Mouse (Mus musculus) thymus, postnatal 14 days (tissue): Measurements from ENCODE around the gene Chmp1a.
"Not testable (repeated sequence)": the region's sequence is repeated elsewhere in the genome, so short reads cannot be mapped to it uniquely, and the experiment has no call there.

Experiments
- DNase-seq: peaks from one replicate; pipeline ENCODE4 v3.0.0; 2021

Gene Chmp1a

DNA sequence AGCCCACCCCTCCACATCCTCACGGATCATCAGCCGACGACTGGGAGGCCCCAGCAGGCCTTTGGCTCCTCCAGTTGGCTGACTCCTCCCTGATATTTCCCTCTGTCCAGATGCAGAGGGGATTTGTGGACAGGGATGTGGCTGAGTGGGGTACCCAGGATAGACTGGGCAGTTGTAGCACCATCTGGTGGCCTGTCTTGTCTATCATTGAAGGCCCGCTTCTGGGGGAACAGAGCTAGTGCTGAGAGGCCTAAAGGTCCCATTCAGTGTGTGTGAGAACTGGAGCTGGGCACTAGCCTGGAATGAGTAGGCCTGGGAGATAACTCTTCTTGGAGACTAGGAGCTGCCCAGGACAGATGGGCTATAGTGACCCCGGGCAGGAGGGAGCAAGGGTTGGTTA, 19.2 kb upstream of the Chmp1a start:
- no peak for DNase-seq

DNA sequence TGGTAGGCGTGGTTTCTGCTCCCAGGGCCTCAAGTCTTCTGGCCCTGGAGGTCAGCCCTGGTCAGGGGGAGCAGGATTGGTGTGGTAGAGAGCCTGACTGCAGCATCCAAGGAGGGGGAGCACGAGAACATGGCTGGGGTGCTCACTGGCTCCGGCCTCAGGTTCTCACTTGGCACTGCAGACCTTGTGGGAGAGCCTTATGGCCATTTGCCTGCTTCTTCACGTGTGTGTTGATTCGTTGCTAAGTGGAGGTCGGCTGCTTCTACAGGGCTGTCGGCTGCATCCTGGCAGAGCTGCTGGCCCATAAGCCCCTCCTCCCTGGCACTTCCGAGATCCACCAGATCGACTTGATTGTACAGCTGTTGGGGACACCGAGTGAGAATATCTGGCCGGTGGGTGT, 17.8 kb upstream of the Chmp1a start:
- DNase-seq, result not testable (repeated sequence)

DNA sequence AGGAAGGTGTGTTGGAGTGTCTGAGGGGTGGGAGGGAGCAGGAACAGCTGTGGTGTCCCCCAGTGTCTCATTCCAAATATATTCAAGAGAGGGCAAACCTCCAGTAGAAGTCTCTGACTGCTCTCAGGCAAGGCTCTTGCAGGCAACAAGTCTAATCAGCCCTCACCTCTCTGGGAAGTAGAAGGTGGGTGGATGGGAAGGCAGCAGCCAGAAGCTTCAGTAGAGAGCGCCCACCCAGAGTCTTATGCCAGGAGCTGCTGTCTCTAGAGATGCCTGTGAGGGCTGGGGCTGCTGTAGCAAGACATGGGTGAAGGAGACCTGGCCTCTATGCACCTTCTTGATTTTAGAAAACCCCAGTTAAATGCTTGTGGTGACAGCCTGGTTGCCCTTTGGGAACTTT, 15.9 kb upstream of the Chmp1a start:
- DNase-seq, result no peak

DNA sequence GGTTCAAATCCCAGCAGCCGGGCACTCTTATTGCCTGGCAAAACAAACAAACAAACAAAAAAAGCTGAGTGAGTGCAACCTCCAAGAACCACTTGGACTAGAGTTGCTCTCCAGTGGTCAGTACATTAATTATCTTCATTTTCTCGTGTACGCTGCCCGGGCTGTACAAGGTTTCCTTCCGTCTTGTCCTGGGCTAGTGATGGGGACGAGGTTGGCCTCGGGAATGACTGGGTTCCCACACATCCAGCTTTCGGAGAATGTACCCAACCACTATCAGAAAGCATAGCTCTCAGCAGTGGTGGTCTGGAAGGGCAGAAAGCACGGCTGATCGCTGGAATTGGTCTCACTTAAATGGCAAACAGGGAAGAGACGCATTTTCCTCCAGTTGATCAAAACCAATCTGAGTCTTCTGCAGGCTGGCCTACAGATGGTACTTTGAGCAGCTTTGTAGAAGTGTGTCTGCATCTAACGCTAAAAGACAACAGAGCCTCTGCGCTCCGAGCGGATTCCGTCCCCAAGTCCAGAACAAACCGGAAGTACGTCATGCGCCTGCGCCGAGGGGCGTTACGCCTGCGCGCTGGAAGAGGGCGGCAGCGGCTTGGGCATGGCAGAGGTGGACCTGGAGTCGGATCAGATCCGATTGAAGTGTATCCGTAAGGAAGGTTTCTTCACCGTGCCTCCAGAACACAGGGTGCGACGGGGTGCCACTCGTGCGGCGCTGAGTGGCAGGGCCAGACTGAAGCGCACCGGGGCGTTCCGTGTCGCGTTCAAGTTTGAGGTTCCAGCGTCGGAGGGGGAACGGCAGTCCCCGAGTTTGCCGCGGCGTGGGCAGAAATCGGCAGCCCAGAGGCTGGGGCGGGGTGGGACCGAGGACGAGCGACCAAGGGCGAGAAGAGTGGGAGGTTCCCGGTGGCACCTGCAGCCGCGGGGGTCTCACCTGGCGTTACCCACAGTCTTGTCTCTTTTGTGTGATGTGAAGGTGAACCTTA, 12.0 kb upstream of the Chmp1a start, which contains the start of gene Cdk10:
TSS of gene Cdk10 (plus strand) at position 565 of the 989 bp plus-strand sequence.
- peak; percentile 91 for DNase-seq

DNA sequence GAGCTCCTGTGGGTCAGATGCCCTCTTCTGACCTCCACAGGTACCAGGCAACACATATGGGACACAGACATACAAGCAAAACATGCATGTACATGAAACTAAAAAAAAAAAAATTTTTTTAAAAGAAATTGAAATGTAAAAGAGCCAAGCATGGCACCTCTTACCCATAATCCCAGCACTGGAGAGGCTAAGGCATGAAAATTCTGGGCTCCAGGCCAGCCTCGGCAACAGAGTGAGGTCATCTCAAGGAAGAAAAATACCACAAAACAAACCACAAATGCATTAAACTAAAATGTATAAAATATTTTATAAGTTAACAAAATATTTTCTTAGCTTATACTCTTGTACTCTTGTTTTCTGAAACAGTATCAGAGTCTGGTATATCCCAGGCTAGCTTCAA, 8.4 kb upstream of the Chmp1a start:
- no peak for DNase-seq

DNA sequence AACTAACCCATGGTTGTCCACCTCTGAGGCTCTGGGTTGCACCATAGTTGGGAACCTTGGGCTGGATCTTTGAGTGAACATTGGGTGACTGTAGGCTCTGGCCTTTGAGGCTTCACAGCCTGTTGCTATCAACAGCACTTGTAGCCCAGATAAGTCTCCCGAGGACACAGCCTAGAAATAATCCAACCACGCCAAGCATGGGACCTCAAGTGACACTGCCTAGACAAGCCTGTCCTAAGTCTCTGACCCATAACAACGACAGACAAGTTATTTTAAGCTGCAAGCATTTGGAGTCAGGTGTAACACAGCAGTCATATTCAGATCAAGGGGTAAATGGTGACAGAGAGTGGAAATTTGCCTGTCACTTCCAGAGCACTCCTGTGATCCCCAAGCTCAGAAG, 2.9 kb upstream of the Chmp1a start:
- no peak for DNase-seq

DNA sequence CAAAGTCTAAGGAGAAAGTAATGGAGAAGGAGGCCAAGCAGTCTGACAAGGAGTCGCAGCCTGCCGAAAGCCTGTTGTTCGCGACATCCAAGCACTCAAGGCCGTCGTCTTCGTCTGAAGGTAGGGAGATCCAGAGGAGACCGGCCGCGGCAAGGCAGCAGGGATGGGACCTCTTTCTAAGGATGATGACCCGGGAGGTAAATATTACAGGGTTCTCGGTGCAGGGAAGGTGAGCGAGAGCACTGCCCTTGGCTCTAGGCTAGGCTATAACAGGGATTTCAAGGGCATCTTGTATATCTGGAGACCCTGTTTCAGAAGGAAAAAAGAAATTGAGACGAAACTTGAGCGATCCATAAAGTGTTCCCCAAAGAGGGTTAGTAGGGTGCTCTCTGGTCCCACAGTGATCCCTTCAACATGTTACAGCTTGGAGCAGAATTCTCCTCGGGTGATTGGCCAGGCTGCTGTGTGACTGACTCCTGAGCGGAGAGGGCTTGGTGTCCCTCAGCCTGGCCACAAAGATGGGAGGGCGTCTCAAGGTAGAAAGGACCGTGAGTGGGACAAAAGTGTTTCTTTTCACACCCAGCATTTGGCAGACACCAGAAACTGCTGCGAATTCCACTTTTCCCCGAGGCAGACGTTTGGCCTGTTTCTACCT, 682 bp upstream of the Chmp1a start:
- DNase-seq, result no peak

DNA sequence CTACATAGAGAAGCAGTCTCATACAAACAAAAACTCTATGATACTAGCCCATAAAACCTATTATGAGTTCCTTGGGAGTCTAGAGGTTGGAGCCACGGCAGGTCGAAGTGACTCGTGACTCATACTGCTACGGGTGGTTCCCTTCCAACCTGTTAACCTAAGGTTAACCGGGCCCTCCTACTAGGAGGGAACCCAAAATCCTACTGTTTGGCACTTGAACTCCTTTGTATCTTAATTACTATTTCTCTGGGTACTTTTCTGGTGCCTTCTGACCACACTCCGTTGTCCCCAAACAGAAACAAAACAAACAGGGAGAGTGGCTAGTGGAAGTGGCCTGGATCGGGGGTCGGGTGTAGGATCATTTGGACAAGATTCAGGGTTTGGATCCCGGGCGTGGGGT, 687 bp downstream of the Chmp1a start:
- DNase-seq, result no peak

DNA sequence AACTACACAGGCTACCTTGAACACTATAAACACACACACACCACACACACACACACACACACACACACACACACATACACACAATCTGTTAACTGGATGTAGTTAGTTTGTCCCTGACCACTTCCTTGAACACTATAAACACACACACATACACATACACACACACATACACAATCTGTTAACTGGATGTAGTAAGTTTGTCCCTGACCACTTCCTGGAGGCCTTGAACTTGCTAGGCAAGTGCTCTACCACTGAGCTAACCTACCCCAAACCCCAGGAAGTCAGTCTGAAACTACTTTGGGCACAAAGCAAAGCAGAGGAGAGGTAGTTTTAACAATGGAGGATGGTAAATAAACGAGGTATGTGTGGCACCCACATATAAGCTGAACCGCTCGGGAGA, 9.0 kb downstream of the Chmp1a start:
- no peak for DNase-seq

DNA sequence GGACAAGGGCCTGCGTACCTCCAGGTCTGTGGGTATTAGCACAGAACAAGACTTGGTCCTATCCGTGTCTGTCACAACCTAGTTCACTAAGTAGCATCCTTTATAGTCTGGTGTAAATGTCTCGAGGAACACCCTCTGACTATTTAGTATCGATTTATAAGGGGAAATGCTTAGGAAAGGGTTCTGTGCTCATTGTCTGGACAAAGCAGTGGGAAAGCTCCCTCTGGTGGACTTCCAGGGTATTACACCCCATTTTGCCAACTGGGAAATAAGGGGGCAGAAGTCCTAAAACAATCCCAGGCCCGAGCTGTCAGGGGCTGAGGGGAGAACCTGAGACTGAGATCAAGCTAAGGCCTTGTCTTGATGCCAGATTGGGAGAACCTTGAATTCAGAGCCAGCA, 10.3 kb downstream of the Chmp1a start:
- peak; percentile 69 for DNase-seq

DNA sequence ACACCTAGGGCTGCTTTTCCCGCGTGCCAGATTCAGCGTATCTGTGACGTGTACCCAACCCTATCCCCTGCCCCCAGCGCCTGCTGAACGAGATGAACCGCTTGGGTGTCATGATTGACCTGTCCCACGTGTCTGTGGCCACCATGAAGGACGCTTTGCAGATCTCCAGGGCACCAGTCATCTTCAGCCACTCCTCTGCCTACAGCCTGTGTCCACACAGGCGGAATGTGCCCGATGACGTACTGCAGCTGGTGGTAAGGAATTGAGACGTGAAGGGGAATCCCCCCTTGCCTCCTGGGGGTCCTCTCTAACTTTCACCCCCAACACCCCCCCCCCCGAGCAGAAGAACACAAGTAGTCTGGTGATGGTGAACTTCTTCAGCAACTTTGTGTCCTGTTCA, 12.7 kb downstream of the Chmp1a start:
- no peak for DNase-seq

DNA sequence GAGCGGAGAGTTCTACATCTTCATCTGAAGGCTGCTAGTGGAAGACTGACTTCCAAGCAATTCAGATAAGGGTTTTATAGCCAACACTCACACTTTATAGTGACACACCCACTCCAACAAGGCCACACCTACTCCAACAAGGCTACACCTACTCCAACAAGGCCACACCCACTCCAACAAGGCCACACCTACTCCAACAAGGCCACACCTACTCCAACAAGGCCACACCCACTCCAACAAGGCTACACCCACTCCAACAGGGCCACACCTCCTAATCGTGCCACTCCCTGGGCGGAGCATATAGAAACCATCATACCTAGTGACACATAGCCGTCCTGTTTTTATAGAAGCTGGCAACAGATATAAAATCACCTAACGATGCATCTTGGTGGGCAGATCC, 15.5 kb downstream of the Chmp1a start:
- not testable (repeated sequence) for DNase-seq

DNA sequence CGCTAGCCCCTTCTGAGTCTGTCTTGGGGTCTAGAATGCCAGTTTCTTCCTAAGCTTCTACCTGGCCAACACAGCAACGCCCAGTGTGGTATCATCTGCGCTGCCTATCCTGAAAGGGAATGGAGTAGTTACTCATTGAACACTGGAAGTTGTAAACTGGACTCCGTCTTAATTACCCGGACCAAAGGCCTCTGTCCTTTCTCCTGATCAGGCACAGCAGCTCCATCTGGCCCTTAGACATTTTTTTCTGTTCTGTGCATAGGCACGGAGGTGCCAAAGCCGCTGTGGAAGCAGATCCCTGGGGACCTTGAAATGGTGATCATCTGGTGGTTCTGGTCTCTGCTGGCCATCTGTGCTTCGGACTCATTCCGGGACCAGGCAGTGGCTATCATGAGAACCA, 18.8 kb downstream of the Chmp1a start:
- no peak for DNase-seq

DNA sequence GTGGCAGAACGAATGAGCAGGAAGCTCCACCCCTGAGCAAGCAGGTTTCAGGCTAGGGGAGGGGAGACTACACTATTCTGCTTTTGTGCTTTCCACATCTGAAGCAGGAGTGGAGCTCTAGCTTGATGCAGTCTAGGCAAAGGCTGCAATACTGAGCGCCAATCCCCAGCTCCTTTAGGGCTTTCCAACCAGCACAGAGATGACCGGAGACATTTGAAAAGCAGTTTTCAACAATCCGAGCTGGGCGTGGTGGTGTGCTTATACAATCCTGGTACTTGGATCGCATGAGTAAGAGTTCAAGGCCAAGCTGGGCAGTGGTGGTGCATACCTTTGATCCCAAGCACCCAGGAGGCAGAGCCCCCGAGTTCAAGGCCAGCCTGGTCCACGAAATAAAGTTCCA, 20.7 kb downstream of the Chmp1a start:
- no peak for DNase-seq

DNA sequence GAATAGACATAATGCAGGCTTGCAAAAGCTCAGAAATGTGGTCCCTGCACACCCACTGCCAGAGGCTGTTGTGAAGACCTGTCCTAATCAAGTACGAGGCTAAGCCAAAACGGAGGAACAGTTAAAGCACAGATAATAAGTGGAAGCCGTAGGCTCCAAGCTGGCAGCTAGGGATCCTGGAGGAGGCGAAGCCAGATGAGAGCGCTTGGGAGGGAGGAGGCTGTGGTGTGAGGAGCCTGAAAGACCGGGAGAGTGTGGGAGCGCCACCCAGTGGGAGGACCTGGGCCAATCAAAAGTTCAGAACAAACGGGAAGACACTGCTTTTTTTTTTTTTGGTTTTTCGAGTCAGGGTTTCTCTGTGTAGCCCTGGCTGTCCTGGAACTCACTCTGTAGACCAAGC, 21.9 kb downstream of the Chmp1a start:
- peak; percentile 44 for DNase-seq

DNA sequence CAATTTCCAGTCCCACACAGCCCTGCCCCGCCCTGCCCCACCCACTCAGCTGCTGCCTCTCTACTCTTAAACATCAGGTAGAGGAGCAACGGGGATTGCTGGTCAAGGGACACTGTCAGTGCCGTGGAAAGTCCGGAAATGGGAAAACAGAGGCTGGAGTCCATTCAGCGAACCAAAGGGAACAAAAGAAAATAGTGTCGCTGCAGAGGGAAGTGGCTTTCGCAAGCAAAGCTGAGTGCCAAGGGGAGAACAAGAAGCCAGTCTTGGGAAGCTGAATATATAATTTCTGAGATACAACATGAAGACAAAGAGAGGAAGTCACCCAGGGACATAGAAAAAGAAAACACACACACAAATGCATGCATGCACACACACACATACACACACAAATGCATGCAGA, 23.7 kb downstream of the Chmp1a start:
- DNase-seq, result no peak

DNA sequence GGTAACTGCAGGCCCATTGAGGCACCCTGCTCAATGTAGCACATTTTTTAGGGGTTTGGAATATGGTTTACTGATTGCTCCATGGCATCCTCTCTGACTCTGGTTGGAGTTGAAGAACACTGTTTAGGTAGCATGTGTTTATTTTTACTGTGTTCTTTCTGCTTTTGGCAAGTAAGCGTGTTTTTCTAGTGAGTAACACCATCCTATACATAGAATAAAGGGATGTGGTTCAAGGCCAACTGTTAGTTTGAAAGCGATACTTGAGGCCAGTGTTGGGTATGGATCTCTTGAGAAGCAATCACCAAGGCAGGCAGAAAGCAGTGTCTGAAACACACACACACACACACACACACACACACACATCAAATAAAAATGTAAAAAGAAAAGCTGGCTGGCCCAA, 24.6 kb downstream of the Chmp1a start:
- DNase-seq, result no peak

DNA sequence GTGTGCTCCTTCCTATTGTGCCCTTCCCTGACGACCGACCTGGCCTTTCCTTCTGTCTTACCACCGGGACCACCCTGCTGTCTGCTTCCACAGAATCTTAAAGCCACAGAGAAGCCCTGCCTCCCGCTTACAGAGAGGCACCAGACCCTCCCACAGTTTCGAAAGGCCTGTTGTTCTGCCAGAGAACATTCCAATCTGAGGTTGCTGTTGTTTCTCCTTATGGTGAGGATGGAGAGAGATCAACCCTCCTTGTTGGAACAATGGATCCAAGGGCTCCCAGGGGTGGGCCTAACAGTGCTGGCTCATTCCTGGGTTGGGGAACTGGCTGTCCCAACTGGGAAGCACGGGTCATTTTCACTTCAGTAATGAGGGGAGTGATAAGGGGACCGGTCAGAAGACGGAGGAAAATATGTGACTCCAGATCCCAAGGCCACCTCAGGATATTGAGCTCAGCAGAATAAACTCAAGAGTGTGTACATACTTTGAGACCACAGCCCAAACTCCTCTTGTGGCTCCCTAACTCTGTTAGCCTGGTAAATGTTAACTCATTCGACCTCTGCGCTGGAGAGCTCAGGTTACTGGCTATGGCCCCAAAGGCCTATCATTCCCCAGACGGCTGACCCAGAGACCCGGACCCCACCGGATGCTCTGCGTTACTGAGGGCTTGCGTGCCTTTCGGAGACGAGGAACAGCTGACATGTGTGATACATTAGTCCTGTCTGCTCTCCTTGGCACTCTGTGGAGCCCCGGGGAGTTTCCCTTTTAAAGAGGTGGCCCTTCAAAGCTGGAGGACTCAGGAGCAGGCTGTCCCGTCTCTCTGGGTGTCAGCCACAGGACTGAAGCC, 26.8 kb downstream of the Chmp1a start, which contains the start of gene Dpep1:
TSS of gene Dpep1 (plus strand) at position 677 of the 844 bp plus-strand sequence.
- DNase-seq, result no peak

DNA sequence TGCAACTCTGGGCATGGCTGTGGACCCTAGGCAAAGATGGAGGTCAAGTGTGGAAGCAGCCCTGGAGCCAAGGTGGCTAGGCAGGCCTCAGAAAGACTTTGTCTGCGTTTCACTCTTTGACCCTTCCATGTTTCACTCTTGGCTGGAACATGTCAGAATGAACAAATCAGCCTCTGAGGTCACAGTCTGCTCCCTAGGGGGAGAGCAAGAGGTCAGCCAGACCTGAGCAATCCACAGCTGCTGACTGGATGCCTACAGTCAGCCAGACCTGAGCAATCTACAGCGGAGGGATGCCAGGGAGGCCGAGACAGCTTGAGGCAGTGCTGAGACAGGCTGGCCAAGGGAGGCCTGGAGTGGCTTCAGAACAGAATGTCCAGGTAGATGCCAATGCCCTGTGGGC, 31.2 kb downstream of the Chmp1a start:
- DNase-seq, result no peak

DNA sequence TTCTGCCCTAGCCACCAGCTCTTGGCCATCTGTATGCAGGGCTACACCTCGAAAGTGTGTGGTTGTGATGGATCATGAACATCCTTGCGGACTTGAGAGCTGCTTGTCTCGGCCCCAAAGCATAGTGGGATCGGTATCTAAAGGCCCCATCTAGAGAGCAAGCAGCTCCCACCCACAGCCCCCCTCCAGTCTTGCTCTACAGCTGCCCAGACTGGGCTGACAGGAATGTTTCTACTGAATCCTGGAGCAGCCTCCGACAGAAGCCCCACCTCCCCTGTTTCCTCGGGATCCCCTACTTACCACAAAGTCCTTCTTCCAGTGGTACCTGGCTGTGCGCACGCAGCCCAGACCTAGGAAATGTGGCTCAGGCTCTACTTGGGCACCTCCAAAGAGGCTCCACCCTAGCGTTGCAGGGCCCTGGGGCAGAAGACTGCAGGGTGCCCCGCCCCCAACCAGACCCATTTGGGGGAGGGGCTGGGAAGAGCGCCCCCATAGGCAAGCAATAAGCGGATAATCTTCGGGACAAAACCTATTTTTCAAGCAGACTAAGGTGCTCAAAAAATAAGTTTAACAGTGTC, 54.6 kb downstream of the Chmp1a start, which contains the start of gene Sult5a1:
TSS of gene Sult5a1 (minus strand) at position 428 of the 578 bp plus-strand sequence.
- no peak for DNase-seq

DNA sequence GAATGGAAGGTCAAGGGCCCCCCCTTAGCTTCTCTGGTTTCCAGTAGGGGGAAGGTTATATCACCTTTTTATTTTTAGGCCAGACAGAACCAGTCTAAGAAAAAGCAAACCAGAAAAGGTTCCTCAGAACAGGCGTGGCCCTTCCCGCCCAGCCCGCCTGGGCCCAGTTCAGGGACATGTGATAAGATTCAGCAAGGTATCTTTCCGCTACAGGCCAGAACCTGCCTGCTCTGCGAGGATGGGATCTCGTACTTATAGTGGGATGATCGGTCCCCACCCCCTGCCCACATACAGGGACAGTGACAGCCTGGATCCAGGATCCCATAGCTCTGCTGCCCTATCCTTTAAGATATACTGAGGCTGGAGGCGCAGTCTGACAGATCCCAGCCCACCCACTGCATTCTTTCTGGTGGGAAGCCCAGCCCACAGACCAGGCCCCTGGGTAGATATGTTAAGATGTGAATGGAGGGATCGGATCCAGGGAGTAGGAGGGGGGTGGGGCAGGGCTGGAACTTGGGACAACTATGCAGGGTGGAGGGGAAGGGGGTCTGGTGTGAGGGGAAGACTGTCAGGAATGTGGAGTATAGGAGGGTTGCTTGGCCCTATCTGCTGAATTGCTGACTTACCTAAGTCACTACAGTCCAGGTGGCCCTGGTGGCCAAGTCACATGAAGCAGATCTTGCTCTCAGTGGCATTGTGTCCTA, 56.3 kb downstream of the Chmp1a start:
- DNase-seq, result no peak

DNA sequence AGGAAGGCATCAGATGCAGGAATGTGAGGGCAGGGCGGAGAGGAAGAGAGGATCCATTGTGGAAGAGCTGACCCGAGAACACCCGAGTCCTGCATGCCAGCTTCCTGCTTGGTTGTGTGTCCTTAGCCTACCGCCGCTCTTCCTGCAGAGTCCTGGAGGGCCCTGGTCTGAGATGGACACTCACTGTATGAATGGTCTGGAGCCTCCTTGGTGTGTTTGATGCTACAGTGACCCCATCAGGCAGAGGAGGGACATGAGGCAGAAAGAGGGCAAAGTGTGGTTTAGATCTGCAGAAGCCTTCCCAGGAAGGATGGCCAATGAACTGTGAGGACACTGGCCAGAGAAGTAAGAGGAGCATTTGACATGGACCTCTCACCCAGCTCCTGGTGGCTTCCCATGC, 57.4 kb downstream of the Chmp1a start:
- no peak for DNase-seq
